Mouse (Mus musculus) neutrophil, adult 59 days (primary cell): ENCODE results near the gene Ddx59. TPM values are rescaled to one million over a fixed set of nuclear protein-coding genes. Genes with fewer than 3 reads are reported as not detected.

Experiments
- total RNA-seq, 2 experiments: library from RNA; stranded (reverse); gene quantifications; 1 replicate in 1 of 2; 2 replicates in 1 of 2; pipeline ENCODE4 v1.2.4; 2023

The Ddx59 gene
- 1 to 10 TPM; 3.9 to 6.7 TPM for total RNA-seq

DNA sequence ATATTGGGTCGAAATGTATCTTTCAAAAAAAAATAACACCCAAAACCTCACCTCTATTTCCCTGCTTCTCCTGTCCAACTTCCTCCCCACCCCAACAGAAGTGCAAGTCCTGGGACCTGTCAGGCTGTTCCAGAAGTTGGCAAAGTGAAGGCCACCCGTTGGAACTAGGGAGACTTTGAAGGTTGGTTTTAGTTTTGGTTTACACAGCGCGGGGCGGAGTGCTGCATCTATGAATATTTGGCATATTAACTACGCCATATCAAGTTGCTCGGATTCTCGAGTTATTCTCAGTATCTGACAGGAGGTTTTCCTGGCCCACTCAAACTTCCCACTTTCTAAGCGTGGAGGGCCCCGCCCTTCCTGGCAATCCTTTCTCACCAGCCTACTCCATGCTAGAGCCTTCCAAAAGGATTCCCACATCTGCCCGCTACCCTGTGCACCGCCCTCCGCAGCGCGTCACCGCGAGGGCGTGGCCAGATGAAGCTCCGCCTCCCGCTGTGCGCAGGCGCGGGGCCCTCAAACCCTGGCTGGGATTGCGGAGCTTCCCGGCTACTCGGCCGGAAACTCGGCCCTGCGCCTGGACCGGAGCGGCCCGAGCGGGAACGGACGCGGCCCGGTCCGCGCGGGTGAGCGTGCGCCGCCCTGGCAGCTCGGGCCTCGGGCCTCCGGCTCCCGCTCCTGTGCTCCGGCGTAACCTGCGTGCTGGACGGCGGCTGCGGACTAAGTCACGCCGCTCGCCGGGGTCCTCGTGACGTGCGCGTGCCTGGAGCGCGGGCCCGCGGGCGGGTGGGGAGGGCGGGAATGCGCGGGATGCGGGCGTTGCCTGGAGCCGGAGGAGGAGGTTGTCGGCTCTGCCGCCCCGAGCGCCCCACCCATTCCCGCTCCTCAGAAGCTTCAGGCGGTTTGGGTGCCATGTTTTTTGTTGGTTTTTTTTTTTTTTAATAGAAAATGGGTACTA is at the start of gene Ddx59:
Gene Ddx59, plus strand, starts transcription at position 474 of the 958 bp plus-strand sequence.

DNA sequence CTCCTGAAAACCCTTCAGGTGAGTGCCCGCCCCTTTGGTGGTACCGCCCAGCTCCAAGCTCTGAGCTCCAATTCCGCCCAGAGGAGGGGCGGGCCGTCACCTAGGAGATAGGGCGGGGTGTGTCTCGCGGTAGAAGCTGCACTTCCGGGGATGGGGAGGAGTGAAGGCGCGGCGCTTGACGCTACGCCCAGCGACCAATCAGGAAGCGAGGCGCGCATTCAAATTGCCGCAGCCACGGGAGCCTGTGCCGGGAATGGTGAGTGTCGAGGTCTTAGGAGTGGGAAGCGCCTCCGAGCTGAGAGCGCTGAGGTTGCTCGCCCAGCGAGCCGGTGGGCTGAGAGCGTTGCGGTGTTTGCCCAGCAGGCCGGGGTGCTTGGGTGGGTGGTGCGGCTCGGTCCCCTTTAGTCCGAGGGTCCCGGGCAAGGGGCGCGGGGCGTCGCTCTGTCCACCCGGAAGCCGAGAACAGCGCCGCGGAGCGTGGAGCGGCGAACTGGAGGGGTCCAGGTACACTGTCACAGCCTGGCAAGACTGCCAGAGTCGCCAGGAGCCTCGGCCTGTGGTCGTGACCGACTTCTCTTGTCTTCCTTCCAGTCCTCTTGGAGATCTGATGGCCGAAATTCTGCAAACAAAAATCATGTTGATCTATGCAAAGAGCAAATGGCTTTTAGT is 51.2 kb downstream of the Ddx59 start, which contains the start of gene Kif14:
Gene Kif14, plus strand, starts transcription at position 201 of the 669 bp plus-strand sequence.

Other genes with a start within 250 kb of the Ddx59 start
- gene Mroh3, start 202.4 kb upstream of the Ddx59 start, total RNA-seq: not detected
- not detected for gene Inava, start 181.0 kb upstream of the Ddx59 start, total RNA-seq
- gene Gpr25, start 154.4 kb upstream of the Ddx59 start, total RNA-seq: not detected
- gene Camsap2, start 69.2 kb upstream of the Ddx59 start, total RNA-seq: 10 to 100 TPM; 13.0 to 13.9 TPM
- 10 to 100 TPM; 17.4 to 19.7 TPM for gene Kif14, start 51.1 kb downstream of the Ddx59 start, total RNA-seq
- 10 to 100 TPM; 19.6 to 21.5 TPM for gene Zfp281, start 209.6 kb downstream of the Ddx59 start, total RNA-seq